Mouse (Mus musculus) mouse trophoblast stem cell (cell line): ENCODE results near the gene Rnf149.

Experiments
- in situ Hi-C, 2 experiments: fragments of 300-500 bp; cut with MseI, MboI; formaldehyde crosslinking; loops; 2 replicates in 1 of 2; 3 replicates in 1 of 2; pipeline ENCODE4 v1.15.1; 2025

Rnf149 gene

GRCm38 (mm10) chr1:39575778-39576375 lies 1.3 kb downstream of the Rnf149 start:
- in situ Hi-C loops, result no loop called here

DNA sequence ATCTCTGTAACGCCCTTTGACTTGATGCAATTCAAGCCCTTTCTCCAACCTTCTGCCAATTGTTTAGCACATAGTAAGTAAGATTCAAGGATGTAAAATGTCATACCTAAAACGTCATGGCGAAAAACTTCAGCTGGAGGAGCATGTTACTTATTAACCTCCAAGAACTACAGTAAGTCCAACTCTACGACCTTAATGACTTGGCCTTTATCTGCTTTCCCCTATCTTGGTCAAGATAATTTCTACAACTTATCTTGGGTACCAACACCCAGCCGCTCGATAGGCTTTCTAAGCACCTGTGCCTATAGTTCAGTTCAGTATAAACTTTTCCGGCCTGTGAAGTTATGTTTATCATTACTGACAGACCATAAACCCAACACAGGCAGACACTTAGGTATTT lies 3.3 kb downstream of the Rnf149 start:
- in situ Hi-C loops, result no loop called here

DNA sequence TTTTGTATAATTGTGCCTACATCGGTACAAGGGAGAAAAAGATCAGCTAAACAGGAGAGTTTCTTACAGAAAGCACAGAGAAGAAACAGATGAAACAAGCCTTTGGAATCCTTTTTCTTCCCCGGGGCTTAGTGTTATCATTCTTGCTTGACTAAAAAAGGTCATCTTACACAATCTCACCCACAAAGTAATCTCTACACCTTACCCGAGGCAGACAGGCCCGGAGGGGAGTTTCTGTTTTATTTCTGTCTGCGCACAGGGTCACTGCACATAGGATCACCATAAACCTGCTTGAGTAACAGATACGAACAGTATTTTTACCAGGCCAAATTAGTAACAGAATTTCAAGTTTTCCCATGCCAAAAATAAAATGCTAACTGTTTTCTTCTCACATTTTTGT lies 5.6 kb downstream of the Rnf149 start:
- in situ Hi-C loops, result no loop called here

- in situ Hi-C loops, result no loop called here
These were observed 9.1 kb downstream of the Rnf149 start for GRCm38 (mm10) chr1:39568079-39568478.

GRCm38 (mm10) chr1:39564603-39565002 lies 12.6 kb downstream of the Rnf149 start:
- in situ Hi-C loops, result no loop called here

DNA sequence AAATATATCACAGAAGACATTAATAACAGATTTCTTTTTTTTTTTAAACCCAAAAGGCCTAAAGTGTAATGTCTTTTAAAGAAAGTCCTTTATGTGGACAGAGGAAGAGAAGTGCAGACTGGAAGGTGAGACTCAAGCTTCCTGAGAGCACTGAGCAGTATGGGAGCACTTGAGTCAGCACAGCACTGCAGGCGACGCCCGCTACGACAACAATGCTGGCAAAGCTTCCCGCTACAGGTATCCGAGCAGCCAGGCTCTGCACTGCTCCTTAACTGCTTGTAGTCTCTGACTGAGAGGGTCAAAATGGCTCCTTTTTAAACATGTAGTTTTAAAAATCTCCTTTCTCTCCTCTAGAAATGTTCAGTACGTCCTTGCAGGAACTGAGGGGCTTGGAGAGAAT lies 14.0 kb downstream of the Rnf149 start:
- in situ Hi-C loops, result no loop called here

DNA sequence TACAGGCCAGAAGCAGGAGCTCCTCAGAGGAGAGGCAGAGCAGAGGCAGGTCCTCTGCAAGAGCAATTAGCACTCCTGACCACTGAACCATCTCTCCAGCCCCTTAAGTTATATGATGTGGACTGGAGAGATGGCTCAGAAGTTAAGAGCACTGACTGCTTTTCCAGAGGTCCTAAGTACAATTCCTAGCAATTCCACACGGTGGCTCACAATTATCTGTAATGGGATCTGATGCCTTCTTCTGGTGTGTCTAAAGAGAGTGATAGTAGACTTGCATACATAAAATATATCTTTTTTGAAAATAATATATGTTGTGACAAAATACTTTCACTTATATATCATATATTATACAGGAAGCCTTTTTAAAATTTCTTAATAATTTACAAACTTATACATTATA lies 15.3 kb downstream of the Rnf149 start:
- in situ Hi-C loops, result no loop called here

DNA sequence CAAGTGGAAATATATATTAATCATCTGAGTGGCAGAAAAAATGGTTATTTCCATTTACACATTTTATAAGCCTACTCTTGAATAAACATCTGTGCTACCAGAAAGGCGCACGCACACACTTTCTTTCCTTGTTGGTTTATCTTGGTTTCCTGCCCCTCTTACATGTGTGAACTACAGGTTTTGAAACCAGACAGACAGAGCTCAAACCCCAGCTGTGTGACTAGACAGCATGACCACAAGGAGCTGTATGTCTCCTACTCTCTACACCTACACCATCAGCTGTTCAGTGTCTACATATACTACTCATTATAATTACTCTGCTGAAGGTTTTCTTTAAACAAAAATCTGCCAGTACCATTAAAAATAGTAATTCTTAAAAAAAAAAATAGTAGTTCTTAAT lies 18.2 kb downstream of the Rnf149 start:
- in situ Hi-C loops, result no loop called here

GRCm38 (mm10) chr1:39555556-39556415 lies 21.4 kb downstream of the Rnf149 start:
- in situ Hi-C loops, result no loop called here

DNA sequence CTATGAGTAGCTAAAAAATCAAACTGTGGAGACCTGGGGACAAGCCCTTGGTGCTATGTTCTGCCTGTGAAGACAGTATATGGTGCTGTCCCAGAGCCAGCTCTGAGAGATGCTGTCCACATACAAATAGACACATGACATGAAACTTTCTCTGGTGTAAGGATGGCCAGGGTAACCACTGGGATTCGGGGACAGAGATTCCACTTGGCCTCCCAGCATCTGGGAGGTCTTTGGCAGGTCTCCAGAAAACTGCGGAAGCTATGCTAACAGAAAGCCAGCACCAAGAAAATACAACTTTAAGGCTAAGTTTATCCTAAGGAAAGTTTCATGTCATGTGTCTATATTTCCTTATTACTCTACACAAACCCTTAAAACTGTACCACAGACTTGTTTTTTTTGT lies 27.4 kb downstream of the Rnf149 start:
- in situ Hi-C loops, result no loop called here

DNA sequence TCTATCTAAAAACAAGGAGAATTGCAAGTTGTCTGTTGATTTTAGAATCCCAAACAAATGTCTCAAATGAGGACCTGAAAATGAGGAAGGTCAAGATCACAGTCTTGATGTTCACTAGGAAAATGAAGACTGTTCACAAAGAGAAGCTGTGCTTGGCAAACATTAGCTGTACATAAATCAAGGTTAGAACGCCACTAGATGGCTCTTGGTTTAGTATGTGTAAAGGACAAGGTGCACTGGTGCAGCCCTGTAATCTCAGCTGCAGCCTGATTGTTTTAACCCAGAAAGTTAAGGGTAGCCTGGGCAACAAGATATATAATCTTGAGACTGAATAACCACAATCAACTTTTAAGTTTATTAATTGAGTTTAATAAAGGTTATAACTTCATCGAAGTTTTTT lies 30.0 kb downstream of the Rnf149 start:
- in situ Hi-C loops, result no loop called here

DNA sequence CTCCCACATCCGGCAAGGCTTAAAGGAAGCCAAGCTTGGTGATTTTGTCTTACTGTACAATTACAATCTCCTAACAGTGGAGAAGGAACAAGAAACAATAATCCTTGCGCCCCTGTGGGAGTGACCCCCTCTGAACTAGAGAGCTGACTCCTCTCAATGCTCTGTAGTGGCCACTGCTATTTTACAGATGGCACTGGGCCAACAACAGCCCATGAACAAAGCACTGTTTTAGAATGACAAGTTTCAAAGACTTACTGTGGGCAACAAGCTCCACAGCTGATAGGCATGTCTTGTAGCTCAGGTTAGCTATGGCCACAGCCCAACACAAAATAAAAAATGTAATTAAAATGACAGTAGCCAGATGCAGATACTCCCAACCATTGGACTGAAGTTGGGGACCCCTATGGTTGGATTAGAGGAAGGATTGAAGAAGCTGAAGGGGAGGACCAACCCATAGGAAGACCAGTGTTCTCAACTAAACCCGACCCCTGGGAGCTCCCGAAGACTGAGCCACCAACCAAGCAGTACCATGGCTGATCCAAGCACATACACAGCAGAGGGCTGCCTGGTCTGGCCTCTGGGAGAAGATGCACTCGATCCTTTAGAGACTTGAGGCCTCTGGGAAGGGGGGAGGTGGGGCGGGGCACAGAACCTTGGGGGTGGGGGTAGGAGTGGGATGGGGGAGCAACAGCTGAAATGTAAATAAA lies 30.9 kb downstream of the Rnf149 start:
- in situ Hi-C loops, result no loop called here

- in situ Hi-C loops, result no loop called here
These were observed 31.6 kb downstream of the Rnf149 start for GRCm38 (mm10) chr1:39545589-39545988.

- in situ Hi-C loops, result no loop called here
These were observed 36.6 kb downstream of the Rnf149 start for GRCm38 (mm10) chr1:39540592-39540991.

GRCm38 (mm10) chr1:39537631-39538380 lies 39.4 kb downstream of the Rnf149 start:
- in situ Hi-C loops, result no loop called here

- in situ Hi-C loops, result no loop called here
These were observed 40.5 kb downstream of the Rnf149 start for GRCm38 (mm10) chr1:39536701-39537100.

DNA sequence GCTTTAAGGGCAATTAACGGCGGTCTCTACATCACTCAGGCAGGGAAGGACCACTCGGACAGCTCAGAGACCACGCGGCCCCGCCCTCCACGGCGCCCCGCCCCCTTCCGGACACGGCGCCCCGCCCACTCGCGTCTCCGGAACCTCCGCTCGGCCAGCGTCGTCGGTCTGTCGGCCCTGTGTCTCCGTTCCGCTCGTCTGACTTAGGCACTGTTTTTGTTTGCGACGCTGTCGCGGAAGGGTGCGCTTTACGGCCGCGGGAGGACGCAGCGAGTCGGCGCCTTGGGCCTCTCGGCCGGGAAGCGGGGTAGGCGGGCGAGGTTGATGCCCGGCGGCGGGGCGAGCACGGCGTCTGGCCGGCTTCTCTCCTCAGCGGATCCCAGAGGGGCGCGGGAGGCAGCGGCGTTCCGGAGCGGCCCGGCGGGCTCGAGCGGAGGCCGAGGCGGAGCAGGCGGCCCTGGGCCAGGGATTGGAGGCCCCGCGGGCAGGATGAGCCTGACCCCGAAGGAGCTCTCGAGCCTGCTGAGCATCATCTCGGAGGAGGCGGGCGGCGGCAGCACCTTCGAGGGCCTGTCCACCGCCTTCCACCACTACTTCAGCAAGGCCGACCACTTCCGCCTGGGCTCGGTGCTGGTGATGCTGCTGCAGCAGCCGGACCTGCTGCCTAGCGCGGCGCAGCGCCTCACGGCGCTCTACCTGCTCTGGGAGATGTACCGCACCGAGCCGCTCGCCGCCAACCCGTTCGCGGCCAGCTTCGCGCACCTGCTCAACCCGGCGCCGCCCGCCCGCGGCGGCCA lies 41.5 kb downstream of the Rnf149 start:
- in situ Hi-C loops, result no loop called here

DNA sequence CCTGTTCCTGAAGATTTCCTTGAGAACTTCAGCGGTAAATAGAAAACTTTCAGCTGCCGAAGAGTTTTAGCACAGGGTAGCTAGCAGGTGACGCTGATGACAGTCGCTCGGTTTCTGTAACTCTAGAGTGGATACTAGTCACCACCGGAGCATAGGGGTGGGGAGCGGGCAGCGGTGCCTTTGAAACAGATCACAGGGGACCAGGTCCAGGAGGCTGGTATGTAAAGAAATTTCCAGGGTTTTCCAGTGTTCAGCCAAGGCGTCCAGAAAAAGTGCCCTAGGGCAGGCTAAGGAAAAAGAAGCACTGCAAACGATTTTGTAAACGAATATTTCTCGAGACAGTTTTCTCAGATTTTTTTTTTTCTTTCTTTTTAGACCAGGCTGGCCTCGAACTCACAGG lies 42.4 kb downstream of the Rnf149 start, which contains the start of gene Cnot11:
TSS of gene Cnot11 (plus strand) at position 162 of the 400 bp plus-strand sequence.
- in situ Hi-C loops, result no loop called here

- in situ Hi-C loops, result no loop called here
These were observed 43.3 kb downstream of the Rnf149 start for GRCm38 (mm10) chr1:39533917-39534316.

DNA sequence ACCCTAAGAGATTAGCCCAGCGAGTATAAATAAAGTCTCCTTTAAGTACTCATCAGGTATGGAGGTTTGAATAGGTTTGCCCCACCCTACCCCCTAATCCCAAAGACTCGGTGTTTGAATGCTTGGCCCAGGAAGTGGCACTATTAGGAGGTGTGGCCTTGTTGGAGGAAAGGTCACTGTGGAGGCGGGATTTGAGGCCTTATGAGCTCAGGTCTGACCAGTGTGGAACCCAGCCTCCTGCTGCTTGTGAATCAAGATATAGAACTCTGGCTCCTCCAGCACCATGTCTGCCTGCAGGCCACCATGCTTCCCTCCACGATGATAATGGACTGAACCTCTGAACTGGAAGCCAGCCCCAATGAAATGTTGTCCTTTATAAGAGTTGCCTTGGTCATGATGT lies 46.2 kb downstream of the Rnf149 start:
- in situ Hi-C loops, result no loop called here
